Comparison of ENCODE assay signal across 25 mouse cellular contexts in genomic region chr4:59725579-59725978, GRCm38 (mm10).
"Had no signal": no experiment of that assay in that cellular context is flagged by ENCODE, and none has a peak within 500 bp of the region (broad histone marks: within the 10 kb centered on the region; RNA-seq: fewer than 3 reads in every experiment).

No protein-coding gene starts in this region.

- H3K4me3 ChIP-seq: heart, adult 2 months; heart, embryonic 13.5 days; heart, embryonic 15.5 days; hindbrain, embryonic 13.5 days; hindbrain, embryonic 15.5 days; kidney, embryonic 15.5 days; limb, embryonic 13.5 days; limb, embryonic 15.5 days; liver, embryonic 15.5 days had no signal

- H3K4me1 ChIP-seq: heart, embryonic 13.5 days; heart, embryonic 15.5 days; limb, embryonic 15.5 days had no signal

- H3K27ac ChIP-seq: heart, adult 2 months; heart, embryonic 13.5 days; heart, embryonic 15.5 days; hindbrain, embryonic 13.5 days; hindbrain, embryonic 15.5 days; hindbrain, postnatal 0 days; kidney, embryonic 15.5 days; kidney, postnatal 0 days; limb, embryonic 13.5 days; limb, embryonic 15.5 days; liver, embryonic 15.5 days had no signal

- H3K36me3 ChIP-seq: heart, embryonic 13.5 days; heart, embryonic 15.5 days; hindbrain, embryonic 13.5 days; hindbrain, embryonic 15.5 days; limb, embryonic 13.5 days; limb, embryonic 15.5 days; liver, embryonic 15.5 days had no signal

- H3K9ac ChIP-seq: heart, embryonic 13.5 days; heart, embryonic 15.5 days; hindbrain, embryonic 13.5 days; hindbrain, embryonic 15.5 days; kidney, embryonic 15.5 days; limb, embryonic 13.5 days; limb, embryonic 15.5 days; liver, embryonic 15.5 days had no signal

- H3K27me3 ChIP-seq: heart, embryonic 13.5 days; heart, embryonic 15.5 days; hindbrain, embryonic 13.5 days; hindbrain, embryonic 15.5 days; kidney, embryonic 15.5 days; limb, embryonic 13.5 days; limb, embryonic 15.5 days; liver, embryonic 15.5 days had no signal

- H3K4me2 ChIP-seq: heart, embryonic 11.5 days; heart, embryonic 13.5 days; heart, embryonic 15.5 days; hindbrain, embryonic 13.5 days; hindbrain, embryonic 15.5 days; kidney, embryonic 15.5 days; limb, embryonic 13.5 days; limb, embryonic 15.5 days; liver, embryonic 15.5 days had no signal

- H3K9me3 ChIP-seq: heart, embryonic 13.5 days; heart, embryonic 15.5 days; hindbrain, embryonic 13.5 days; hindbrain, embryonic 15.5 days; kidney, embryonic 15.5 days; limb, embryonic 13.5 days; limb, embryonic 15.5 days; liver, embryonic 15.5 days had no signal

- ATAC-seq: hindbrain, postnatal 0 days; intestine, embryonic 16.5 days had no signal

- DNase-seq: gastrocnemius, postnatal 14 days; gastrocnemius, postnatal 36 days; heart, adult 2 months; heart, postnatal 14 days; heart, postnatal 36 days; kidney, adult 11 months; kidney, adult 2 months; kidney, adult 9 months; kidney, postnatal 14 days; kidney, postnatal 36 days; layer of hippocampus, adult 9-11 months; layer of hippocampus, postnatal 36 days; left cerebral cortex, postnatal 4 days had no signal
